Comparison of ENCODE assay signal across 1 mouse cellular context in the genomic region with DNA sequence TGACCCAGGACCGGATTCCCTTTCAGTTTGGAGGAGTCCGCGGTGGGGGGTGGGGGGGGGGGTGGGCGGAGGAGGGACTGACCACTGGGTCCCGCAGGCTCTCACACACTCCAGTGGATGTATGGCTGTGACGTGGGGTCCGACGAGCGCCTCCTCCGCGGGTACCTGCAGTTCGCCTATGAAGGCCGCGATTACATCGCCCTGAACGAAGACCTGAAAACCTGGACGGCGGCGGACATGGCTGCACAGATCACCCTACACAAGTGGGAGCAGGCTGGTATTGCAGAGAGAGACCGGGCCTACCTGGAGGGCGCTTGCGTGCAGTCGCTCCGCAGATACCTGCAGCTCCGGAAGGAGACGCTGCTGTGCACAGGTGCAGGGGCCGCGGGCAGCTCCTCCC.
TF ChIP-seq lines count a peak whose summit lies in the region.

No protein-coding gene starts in this region.

TF ChIP-seq in CH12.LX, 34 proteins besides CTCF, POLR2A, EP300 and RAD21:
- 0 out of 2 replicates have a peak, but pooled peaks have one; percentile 41 for TF ChIP-seq SIN3A (IDR thresholded peaks at IDR 0.05; ENCODE audit: low read length)
